Mouse (Mus musculus) retina, postnatal 1 day (tissue): ENCODE results near the gene Kif2c.

Experiments used
- DNase-seq: peaks from one replicate; pipeline ENCODE4 v3.0.0-alpha.2; 2012

Gene Kif2c

GRCm38 (mm10) chr4:117181863-117182758 is at the start of gene Kif2c:
TSS of gene Kif2c (minus strand) at chr4:117182639.
- peak; percentile 94 for DNase-seq

- no peak for DNase-seq
Measured at GRCm38 (mm10) chr4:117231208-117231607, 48.8 kb upstream of the Kif2c start.

DNA sequence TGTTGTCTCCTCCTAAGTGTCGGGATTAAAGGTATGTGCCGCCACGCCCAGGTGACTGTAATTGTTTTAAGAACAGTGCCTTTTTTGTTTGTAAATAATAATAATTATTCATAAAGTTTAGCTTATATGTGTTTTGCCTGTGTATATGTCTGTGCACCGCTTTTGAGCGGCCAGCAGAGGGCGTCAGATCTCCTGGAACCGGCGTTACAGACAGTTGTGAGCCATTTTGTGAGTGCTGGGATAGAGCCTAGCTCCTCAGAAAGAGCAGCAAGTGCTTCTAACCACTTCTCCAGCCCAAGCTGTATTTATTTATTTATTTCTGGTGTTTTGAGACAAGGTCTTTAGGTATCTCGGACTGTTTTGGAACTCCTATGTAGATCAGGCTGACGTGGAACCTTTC is 47.9 kb upstream of the Kif2c start:
- DNase-seq = peak; percentile 25

DNA sequence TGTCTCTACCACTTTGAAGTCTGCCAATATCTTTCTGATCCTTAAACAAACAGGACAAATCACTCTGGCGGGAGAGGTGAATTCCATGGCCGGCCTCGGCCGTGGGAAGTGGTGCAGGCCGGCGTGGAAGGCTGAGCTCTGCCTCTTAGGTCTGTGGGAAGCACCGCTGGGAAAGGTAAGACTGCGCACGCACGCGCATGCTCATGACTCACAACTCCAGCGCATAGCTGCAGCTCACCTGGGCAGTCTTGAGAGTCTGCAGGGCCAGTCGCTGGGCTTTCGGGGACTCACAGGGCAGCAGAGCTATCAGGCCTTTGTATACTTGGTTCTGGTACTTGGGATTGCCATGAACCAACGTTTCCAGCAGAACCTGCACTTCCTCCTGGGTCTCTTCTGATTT is 47.2 kb upstream of the Kif2c start:
- DNase-seq = no peak

GRCm38 (mm10) chr4:117225250-117225649 is 42.8 kb upstream of the Kif2c start:
- DNase-seq = no peak

GRCm38 (mm10) chr4:117224122-117224521 is 41.7 kb upstream of the Kif2c start:
- DNase-seq = no peak

- no peak for DNase-seq
Measured at GRCm38 (mm10) chr4:117223001-117223400, 40.6 kb upstream of the Kif2c start.

GRCm38 (mm10) chr4:117221836-117222235 is 39.4 kb upstream of the Kif2c start:
- no peak for DNase-seq

DNA sequence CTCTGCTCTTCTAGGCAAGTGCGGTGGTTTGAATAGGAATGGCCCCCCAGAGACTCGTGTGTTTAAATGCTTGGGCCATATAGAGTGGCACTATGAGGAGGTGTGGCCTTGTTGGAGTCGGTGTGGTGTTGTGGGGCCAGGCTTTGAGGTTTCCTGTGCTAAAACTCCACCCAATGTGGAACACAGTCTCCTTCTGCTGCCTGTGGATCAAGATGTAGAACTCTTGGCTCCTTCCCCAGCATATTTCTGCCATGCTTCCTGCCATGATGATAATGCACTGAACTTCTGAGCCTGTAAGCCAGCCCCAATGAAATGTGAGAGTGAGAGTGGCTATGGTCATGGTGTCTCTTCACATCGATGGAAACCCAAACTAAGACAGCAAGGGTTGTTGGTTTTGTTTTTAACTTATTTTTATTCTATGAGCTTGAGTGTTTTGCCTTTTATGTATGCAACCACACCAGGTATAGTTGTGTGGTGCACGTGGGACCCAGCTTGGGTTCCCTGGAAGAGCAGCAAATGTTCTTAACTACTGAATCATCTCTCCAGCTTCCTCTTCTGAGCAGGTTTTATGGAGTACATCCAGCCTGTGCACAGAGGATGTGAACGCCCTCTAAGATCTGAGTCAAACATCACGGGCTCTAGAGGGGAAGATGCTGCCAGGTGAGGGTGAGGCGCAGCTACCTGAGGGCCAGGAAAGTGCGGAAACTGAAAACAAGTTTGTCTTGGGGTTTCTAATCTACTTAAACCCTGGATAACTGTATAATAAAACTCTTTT is 38.5 kb upstream of the Kif2c start:
- DNase-seq = no peak

- DNase-seq = peak; percentile 77
Measured at GRCm38 (mm10) chr4:117218517-117219219, 36.2 kb upstream of the Kif2c start.

GRCm38 (mm10) chr4:117217029-117217428 is 34.6 kb upstream of the Kif2c start:
- no peak for DNase-seq

- no peak for DNase-seq
Measured at GRCm38 (mm10) chr4:117214250-117214649, 31.8 kb upstream of the Kif2c start.

- peak; percentile 92 for DNase-seq
Measured at GRCm38 (mm10) chr4:117210147-117211074, 28.0 kb upstream of the Kif2c start.

- DNase-seq = no peak
Measured at GRCm38 (mm10) chr4:117209592-117209991, 27.2 kb upstream of the Kif2c start.

- no peak for DNase-seq
Measured at GRCm38 (mm10) chr4:117202992-117203354, 20.5 kb upstream of the Kif2c start.

- peak; percentile 89 for DNase-seq
Measured at GRCm38 (mm10) chr4:117202046-117202991, 19.9 kb upstream of the Kif2c start.

- no peak for DNase-seq
Measured at GRCm38 (mm10) chr4:117191804-117192203, 9.4 kb upstream of the Kif2c start.

DNA sequence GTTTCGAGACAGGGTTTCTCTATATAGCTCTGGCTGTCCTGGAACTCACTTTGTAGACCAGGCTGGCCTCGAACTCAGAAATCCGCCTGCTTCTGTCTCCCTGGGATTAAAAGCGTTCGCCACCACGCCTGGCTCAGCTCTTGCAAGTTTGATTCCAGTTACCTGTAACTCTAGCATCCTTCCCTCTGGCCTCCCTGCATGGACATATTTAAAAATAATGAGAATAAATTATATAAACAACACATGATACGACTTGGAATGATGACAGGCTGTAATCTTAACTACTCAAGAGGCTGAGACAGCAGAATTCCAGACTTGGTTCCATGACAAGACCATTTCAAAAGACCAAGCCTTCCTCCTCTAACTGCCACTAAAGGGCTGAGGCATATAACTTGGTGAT is 8.2 kb upstream of the Kif2c start:
- no peak for DNase-seq

DNA sequence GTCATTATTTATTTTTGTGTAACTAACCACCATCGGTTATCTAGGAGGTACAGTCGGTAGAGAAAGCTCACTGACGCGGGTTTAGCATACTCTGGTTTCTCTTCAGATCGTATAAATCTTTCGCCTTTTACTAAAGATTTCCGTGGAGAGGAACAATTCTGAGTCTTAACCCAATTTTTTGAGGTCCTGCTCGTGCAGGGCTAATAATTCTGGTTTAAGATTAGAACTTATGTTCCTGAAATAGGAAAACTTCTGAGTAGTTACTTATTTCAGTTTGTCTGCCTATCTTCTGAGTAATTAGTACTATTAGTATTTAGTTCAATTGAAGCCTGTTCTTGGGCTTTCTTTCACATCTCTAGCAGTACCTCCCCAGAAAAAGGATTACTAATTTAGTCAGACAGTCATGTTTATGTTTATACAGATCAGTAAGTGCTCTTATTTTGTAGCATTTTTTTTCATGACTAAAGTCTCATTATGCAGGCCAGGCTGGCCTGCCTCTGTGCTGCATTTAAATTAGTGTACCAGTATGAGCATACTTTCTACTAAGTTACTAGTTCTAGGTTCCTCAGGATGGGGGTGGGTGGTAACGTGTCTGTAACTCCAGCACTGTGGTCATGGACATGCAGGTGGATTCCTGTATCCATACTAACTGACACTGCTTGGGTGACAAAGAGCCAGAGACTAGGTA is 7.6 kb upstream of the Kif2c start:
- peak; percentile 94 for DNase-seq

DNA sequence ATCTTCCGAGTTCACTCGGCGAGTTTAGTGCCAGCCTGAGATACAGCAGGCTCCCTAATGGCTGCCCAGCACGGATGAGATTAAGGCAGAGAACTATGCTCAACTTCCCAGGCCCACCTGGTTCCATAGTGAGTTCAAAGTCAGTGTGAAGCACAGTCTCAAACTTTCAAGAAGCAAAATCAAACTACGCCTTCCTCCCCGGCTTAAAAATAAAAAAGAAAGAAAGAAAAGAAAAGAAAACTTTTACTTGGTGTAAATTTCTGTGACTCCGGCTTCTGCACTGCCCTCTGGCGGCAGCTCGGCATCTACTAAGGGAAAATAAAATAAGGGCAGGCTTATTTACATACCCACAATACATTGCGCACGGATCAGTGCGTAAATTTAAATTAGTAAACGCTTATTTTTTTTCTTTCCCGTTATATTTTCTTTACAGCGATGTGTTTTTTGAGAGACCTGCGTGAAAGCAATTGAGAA is 7.0 kb upstream of the Kif2c start:
- peak; percentile 92 for DNase-seq
